Mouse (Mus musculus): ENCODE data around the gene Afap1l2.

The Afap1l2 gene

GRCm38 (mm10) chr19:56887879-56888278 is 120.1 kb downstream of the Afap1l2 start:
- DNase-seq (ENCODE audit: low spot score), result no peak

GRCm38 (mm10) chr19:56877364-56877763 is 130.7 kb downstream of the Afap1l2 start:
- no peak for DNase-seq (ENCODE audit: low spot score)

GRCm38 (mm10) chr19:56874601-56875315 is 133.3 kb downstream of the Afap1l2 start:
- no peak for DNase-seq (ENCODE audit: low spot score)

- DNase-seq (ENCODE audit: low spot score), result no peak
Observed at GRCm38 (mm10) chr19:56873816-56874600, 134.0 kb downstream of the Afap1l2 start, which contains the start of gene Vwa2. TSS of gene Vwa2 (plus strand) at chr19:56874249.

GRCm38 (mm10) chr19:56867701-56868100 is 140.3 kb downstream of the Afap1l2 start:
- no peak for DNase-seq (ENCODE audit: low spot score)

Measured in left cerebral cortex, adult 11 months (tissue).